Mouse (Mus musculus): ENCODE results near the gene Als2.
A peak's percentile ranks its signal among the peaks of the same experiment; 100 is the strongest.

Gene Als2

GRCm38 (mm10) chr1:59236856-59237441 is at the start of gene Als2:
Gene Als2 (minus strand): TSS chr1:59237231.
- DNase-seq (ENCODE audit: low spot score), result peak; percentile 98

- DNase-seq (ENCODE audit: low spot score), result no peak
Measured at GRCm38 (mm10) chr1:59286316-59286850, 49.4 kb upstream of the Als2 start.

GRCm38 (mm10) chr1:59285880-59286279 is 48.8 kb upstream of the Als2 start:
- no peak for DNase-seq (ENCODE audit: low spot score)

GRCm38 (mm10) chr1:59272189-59272588 is 35.2 kb upstream of the Als2 start:
- DNase-seq (ENCODE audit: low spot score), result no peak

GRCm38 (mm10) chr1:59269951-59270689 is 33.1 kb upstream of the Als2 start:
- DNase-seq (ENCODE audit: low spot score), result peak; percentile 36

- DNase-seq (ENCODE audit: low spot score), result no peak
Measured at GRCm38 (mm10) chr1:59269466-59269865, 32.4 kb upstream of the Als2 start.

- DNase-seq (ENCODE audit: low spot score), result no peak
Measured at GRCm38 (mm10) chr1:59268931-59269330, 31.9 kb upstream of the Als2 start.

GRCm38 (mm10) chr1:59257736-59258135 is 20.7 kb upstream of the Als2 start:
- DNase-seq (ENCODE audit: low spot score), result no peak

GRCm38 (mm10) chr1:59256751-59257231 is 19.8 kb upstream of the Als2 start, which contains the start of gene Cdk15:
Gene Cdk15 (plus strand): TSS chr1:59256906.
- no peak for DNase-seq (ENCODE audit: low spot score)

GRCm38 (mm10) chr1:59253301-59253909 is 16.4 kb upstream of the Als2 start:
- no peak for DNase-seq (ENCODE audit: low spot score)

GRCm38 (mm10) chr1:59252762-59253161 is 15.7 kb upstream of the Als2 start:
- no peak for DNase-seq (ENCODE audit: low spot score)

GRCm38 (mm10) chr1:59247602-59248001 is 10.6 kb upstream of the Als2 start:
- peak; percentile 27 for DNase-seq (ENCODE audit: low spot score)

- no peak for DNase-seq (ENCODE audit: low spot score)
Measured at GRCm38 (mm10) chr1:59243770-59244169, 6.7 kb upstream of the Als2 start.

GRCm38 (mm10) chr1:59237614-59238211 is 682 bp upstream of the Als2 start:
- DNase-seq (ENCODE audit: low spot score), result peak; percentile 42

GRCm38 (mm10) chr1:59229187-59229586 is 7.8 kb downstream of the Als2 start:
- no peak for DNase-seq (ENCODE audit: low spot score)

- no peak for DNase-seq (ENCODE audit: low spot score)
Measured at GRCm38 (mm10) chr1:59228552-59228951, 8.5 kb downstream of the Als2 start.

GRCm38 (mm10) chr1:59222101-59222825 is 14.8 kb downstream of the Als2 start:
- DNase-seq (ENCODE audit: low spot score), result no peak

- DNase-seq (ENCODE audit: low spot score), result no peak
Measured at GRCm38 (mm10) chr1:59221591-59221990, 15.4 kb downstream of the Als2 start.

GRCm38 (mm10) chr1:59220371-59220770 is 16.7 kb downstream of the Als2 start:
- no peak for DNase-seq (ENCODE audit: low spot score)

- DNase-seq (ENCODE audit: low spot score), result no peak
Measured at GRCm38 (mm10) chr1:59215446-59215845, 21.6 kb downstream of the Als2 start.

- DNase-seq (ENCODE audit: low spot score), result no peak
Measured at GRCm38 (mm10) chr1:59212951-59213350, 24.1 kb downstream of the Als2 start.
